Mouse (Mus musculus) midbrain, embryonic 10.5 days (tissue): ENCODE results near the gene Prss57. TPM values are rescaled to one million over a fixed set of nuclear protein-coding genes. Genes with fewer than 3 reads are reported as not detected.
A peak's percentile ranks its signal among the peaks of the same experiment; 100 is the strongest.

ENCODE experiments used
- DNase-seq: peaks from one replicate; pipeline ENCODE4 v3.0.0-alpha.2; 2017; ENCODE audit warnings: low spot score
- H3K27ac ChIP-seq: fragments of 300-500 bp; sonication (generic); replicated peaks from 2 replicates; pipeline ENCODE4 v1.5.1; 2016; ENCODE audit warnings: mild to moderate bottlenecking
- H3K27me3 ChIP-seq: fragments of 300-500 bp; sonication (generic); 2 replicates; pipeline ENCODE4 v1.6.1; 2016; ENCODE audit warnings: low read depth, mild to moderate bottlenecking; ENCODE audit not compliant: poor library complexity, severe bottlenecking
- H3K36me3 ChIP-seq: fragments of 300-500 bp; sonication (generic); 2 replicates; pipeline ENCODE4 v1.6.1; 2016; ENCODE audit warnings: mild to moderate bottlenecking, moderate library complexity
- H3K4me1 ChIP-seq: fragments of 300-500 bp; sonication (generic); 2 replicates; pipeline ENCODE4 v1.6.1; 2016
- H3K4me3 ChIP-seq: fragments of 300-500 bp; sonication (generic); 2 replicates; pipeline ENCODE4 v1.5.1; 2016; ENCODE audit warnings: mild to moderate bottlenecking, moderate library complexity
- H3K9me3 ChIP-seq: fragments of 300-500 bp; sonication (generic); replicated peaks from 2 replicates; pipeline ENCODE4 v1.6.1; 2016; ENCODE audit warnings: mild to moderate bottlenecking
- WGBS: fragments of 180-500 bp; shearing (Covaris S2); methylation state at CpG from one replicate; pipeline ENCODE4 v1.1.7; 2016; 5-methylcytosine and 5-hydroxymethylcytosine counted together
- polyA plus RNA-seq: library from polyadenylated mRNA; unstranded; fragments of >200 nt; fragmentation: Nextera tagmentation; extraction: Ambion mirVana; gene quantifications from 2 replicates; pipeline ENCODE4 v1.2.1, GENCODE M21; 2016

The Prss57 gene
- polyA plus RNA-seq, 1 experiment from 2014 or later: 0.05 TPM

- peaks cover 49% of the 10 kb centered on the region for H3K36me3 ChIP-seq
- 85% methylated on average over 8 of the region's 8 CpGs for WGBS
- no peak overlapping the region for H3K27ac ChIP-seq
- DNase-seq: no peak
- H3K27me3 ChIP-seq: no peaks in the 10 kb centered on the region
- H3K4me1 ChIP-seq: peaks cover 26% of the 10 kb centered on the region
- no peaks in the 10 kb centered on the region for H3K9me3 ChIP-seq
- H3K4me3 ChIP-seq: no peak overlapping the region
Observed at GRCm38 (mm10) chr10:79820277-79820676, 29.5 kb upstream of the Prss57 start.

- Histone ChIP-seq H3K27me3 (no peaks in the 10 kb centered on the region), H3K4me1 (peaks cover 26% of the 10 kb centered on the region), H3K27ac (no peak overlapping the region), H3K9me3 (no peaks in the 10 kb centered on the region), H3K4me3 (no peak overlapping the region), H3K36me3 (peaks cover 56% of the 10 kb centered on the region)
- WGBS: 94% methylated on average over 17 of the region's 17 CpGs
- no peak for DNase-seq
Observed at GRCm38 (mm10) chr10:79819606-79820005, 28.8 kb upstream of the Prss57 start.

DNA sequence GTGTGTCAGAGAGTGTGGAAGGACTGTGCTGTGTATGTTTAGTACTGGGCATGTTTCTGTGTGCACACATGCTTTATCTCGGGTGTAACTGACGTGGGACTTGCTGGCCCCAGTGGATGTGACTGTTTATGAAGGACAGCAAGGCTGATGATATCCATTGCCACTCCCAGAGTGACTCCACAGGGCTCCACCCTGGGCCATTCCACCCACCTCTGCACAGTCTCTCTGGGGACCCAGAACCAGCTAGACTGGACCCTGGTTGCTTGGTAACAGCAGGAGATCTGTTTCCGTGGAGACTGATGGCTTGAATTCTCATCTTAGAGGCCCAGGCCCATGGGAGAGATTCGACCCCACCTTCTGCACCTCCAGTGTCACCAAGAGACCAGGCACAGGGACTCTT lies 27.5 kb upstream of the Prss57 start:
- Histone ChIP-seq H3K9me3 (no peaks in the 10 kb centered on the region), H3K4me1 (peaks cover 26% of the 10 kb centered on the region), H3K27ac (0 out of 2 replicates have a peak overlapping the region, but pooled peaks have one; percentile 10), H3K27me3 (no peaks in the 10 kb centered on the region), H3K4me3 (no peak overlapping the region), H3K36me3 (peaks cover 60% of the 10 kb centered on the region)
- WGBS: 78% methylated on average over 4 of the region's 4 CpGs
- no peak for DNase-seq

DNA sequence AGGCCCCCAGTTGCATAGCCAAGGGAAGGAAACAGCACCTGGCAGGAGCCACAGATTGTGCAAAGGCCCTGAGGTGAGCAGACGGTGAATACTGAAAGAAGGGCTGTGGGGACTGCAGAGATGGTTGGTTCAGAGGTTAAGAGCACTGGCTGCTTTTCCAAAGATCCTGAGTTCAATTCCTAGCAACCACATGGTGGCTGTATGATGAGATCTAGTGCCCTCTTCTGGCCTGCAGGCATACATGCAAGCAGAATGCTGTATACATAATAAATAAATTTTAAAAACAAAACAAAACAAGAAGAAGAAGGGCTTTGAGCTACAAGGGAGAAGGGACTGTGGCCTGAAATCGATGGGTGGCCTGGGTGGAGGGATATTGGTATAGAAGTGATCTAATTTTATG lies 26.4 kb upstream of the Prss57 start:
- Histone ChIP-seq H3K36me3 (peaks cover 71% of the 10 kb centered on the region), H3K27ac (no peak overlapping the region), H3K27me3 (no peaks in the 10 kb centered on the region), H3K4me1 (peaks cover 18% of the 10 kb centered on the region), H3K9me3 (no peaks in the 10 kb centered on the region), H3K4me3 (no peak overlapping the region)
- WGBS: 82% methylated on average over 2 of the region's 2 CpGs
- no peak for DNase-seq

GRCm38 (mm10) chr10:79815671-79816494 lies 25.1 kb upstream of the Prss57 start:
- Histone ChIP-seq H3K36me3 (peaks cover 81% of the 10 kb centered on the region), H3K4me3 (no peak overlapping the region), H3K27ac (no peak overlapping the region), H3K27me3 (no peaks in the 10 kb centered on the region), H3K9me3 (no peaks in the 10 kb centered on the region), H3K4me1 (peaks cover 18% of the 10 kb centered on the region)
- DNase-seq: no peak
- WGBS: 89% methylated on average over 12 of the region's 12 CpGs

- peaks cover 79% of the 10 kb centered on the region for H3K36me3 ChIP-seq
Observed at GRCm38 (mm10) chr10:79814271-79814842, 23.6 kb upstream of the Prss57 start.

DNA sequence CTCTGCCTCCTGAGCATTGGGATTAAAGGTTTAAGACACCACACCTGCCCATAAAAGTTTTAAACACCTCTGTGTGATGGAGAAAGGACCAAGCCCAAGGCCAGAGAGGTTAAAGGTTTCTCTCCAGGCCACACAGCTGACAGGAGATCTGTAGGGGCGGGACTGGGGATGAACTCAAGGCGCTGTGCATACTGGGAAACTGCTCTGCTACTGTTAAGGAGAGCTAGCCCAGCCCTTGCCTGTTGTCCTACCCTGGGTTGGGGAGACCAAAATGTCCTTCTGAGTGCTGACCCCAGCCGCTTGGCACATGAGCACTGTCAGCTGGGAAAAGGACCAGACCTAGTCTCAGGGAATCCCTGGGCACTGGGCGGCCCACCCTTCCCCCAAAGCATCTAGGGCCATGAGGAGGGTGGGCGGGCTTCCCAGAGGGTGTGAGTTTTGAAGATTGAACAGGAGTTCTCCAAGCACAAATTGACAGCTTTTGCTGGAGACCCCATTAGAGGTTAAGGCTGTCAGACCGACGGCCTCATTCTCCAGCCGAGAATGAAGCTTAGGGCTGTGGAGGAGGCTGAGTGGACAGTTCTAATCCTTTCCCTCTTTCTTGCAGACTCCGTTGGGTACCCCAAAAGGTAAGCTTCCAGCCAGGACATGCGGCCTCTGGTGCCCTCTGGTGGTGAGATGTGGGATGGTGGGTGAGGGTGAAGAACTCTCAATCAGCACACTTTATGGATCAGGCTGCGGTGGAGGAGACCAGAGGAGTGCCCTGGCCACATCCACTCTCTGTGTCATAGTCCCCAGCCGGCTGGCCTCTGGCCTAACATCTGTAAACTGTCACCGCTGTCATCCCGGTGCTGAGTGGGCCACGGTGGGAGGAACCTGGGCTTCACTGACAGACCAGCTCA lies 21.2 kb upstream of the Prss57 start:
- 30% methylated on average over 15 of the region's 15 CpGs for WGBS
- 0 out of 2 replicates have a peak overlapping the region, but pooled peaks have one; percentile 20 for H3K27ac ChIP-seq

More at GRCm38 (mm10) chr10:79814271-79814842, 23.6 kb upstream of the Prss57 start:
- H3K4me1 ChIP-seq: peaks cover 14% of the 10 kb centered on the region
- WGBS: 83% methylated on average over 5 of the region's 5 CpGs
- H3K4me3 ChIP-seq: no peak overlapping the region
- DNase-seq: no peak
- no peaks in the 10 kb centered on the region for H3K9me3 ChIP-seq
- H3K27ac ChIP-seq: no peak overlapping the region
- no peaks in the 10 kb centered on the region for H3K27me3 ChIP-seq

GRCm38 (mm10) chr10:79808728-79809127 lies 18.0 kb upstream of the Prss57 start:
- Histone ChIP-seq H3K27ac (peak overlapping the region; percentile 53; the same call in 1 of the 2 replicates), H3K9me3 (no peaks in the 10 kb centered on the region), H3K36me3 (peaks cover 67% of the 10 kb centered on the region), H3K4me1 (peaks cover 48% of the 10 kb centered on the region), H3K27me3 (no peaks in the 10 kb centered on the region), H3K4me3 (no peak overlapping the region)
- DNase-seq: no peak
- WGBS: 93% methylated on average over 11 of the region's 11 CpGs

More for the DNA sequence above, 21.2 kb upstream of the Prss57 start:
- peak; percentile 86 for DNase-seq
- H3K27me3 ChIP-seq: no peaks in the 10 kb centered on the region
- H3K9me3 ChIP-seq: no peaks in the 10 kb centered on the region
- H3K4me3 ChIP-seq: no peak overlapping the region
- H3K36me3 ChIP-seq: peaks cover 87% of the 10 kb centered on the region
- H3K4me1 ChIP-seq: peaks cover 15% of the 10 kb centered on the region

GRCm38 (mm10) chr10:79807826-79808225 lies 17.1 kb upstream of the Prss57 start:
- peak overlapping the region; percentile 53; the same call in 1 of the 2 replicates for H3K27ac ChIP-seq
- H3K36me3 ChIP-seq: peaks cover 62% of the 10 kb centered on the region
- WGBS: 76% methylated on average over 11 of the region's 11 CpGs
- no peak for DNase-seq
- H3K9me3 ChIP-seq: no peaks in the 10 kb centered on the region
- H3K4me3 ChIP-seq: no peak overlapping the region
- peaks cover 57% of the 10 kb centered on the region for H3K4me1 ChIP-seq
- H3K27me3 ChIP-seq: no peaks in the 10 kb centered on the region

DNA sequence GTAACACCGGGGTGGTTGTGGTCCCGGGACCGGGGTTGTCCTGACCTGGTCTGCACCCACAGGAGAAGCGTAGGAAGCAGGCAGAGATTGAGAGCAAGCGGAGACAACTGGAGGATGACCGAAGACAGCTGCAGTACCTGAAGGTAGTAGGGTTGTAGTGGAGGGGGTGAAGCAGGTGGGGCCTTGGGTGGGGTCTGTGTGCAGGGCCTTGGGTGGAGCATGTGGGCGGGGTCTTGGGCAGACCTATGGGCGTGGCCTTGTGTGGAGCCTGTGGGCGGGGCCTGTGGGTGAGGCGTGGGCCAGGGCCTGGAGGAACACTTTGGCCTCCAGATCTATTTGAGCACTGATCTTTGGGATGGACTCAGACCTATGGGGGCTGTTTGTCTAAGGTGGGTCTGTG lies 16.2 kb upstream of the Prss57 start:
- no peaks in the 10 kb centered on the region for H3K27me3 ChIP-seq
- WGBS: 84% methylated on average over 10 of the region's 10 CpGs
- 0 out of 2 replicates have a peak overlapping the region, but pooled peaks have one; percentile 28 for H3K27ac ChIP-seq
- no peak overlapping the region for H3K4me3 ChIP-seq
- H3K9me3 ChIP-seq: no peaks in the 10 kb centered on the region
- DNase-seq: no peak
- peaks cover 54% of the 10 kb centered on the region for H3K36me3 ChIP-seq
- peaks cover 61% of the 10 kb centered on the region for H3K4me1 ChIP-seq

DNA sequence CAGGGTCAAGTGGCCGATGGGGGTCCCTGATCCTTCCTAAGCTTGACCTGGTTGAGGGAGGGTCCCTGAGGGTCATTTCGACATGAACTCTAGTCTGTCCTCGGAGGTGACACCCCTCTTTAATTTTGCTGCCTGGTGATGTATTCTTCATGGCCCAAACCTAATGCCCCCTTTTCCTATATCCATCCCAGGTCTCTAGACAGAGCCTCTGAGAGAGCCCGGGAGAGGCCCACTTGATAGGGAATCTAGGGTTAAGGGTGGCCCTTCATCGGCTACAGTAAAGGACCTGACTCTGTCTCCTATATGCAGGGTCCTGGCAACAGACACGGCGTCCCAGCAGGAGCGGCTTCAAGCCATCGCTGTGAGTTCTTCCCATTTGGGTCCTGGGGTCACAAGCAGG lies 15.6 kb upstream of the Prss57 start:
- H3K27ac ChIP-seq: peak overlapping the region; percentile 47; the same call in 1 of the 2 replicates
- peaks cover 63% of the 10 kb centered on the region for H3K4me1 ChIP-seq
- DNase-seq: no peak
- H3K9me3 ChIP-seq: no peaks in the 10 kb centered on the region
- WGBS: 89% methylated on average over 9 of the region's 9 CpGs
- peaks cover 48% of the 10 kb centered on the region for H3K36me3 ChIP-seq
- no peak overlapping the region for H3K4me3 ChIP-seq
- no peaks in the 10 kb centered on the region for H3K27me3 ChIP-seq

DNA sequence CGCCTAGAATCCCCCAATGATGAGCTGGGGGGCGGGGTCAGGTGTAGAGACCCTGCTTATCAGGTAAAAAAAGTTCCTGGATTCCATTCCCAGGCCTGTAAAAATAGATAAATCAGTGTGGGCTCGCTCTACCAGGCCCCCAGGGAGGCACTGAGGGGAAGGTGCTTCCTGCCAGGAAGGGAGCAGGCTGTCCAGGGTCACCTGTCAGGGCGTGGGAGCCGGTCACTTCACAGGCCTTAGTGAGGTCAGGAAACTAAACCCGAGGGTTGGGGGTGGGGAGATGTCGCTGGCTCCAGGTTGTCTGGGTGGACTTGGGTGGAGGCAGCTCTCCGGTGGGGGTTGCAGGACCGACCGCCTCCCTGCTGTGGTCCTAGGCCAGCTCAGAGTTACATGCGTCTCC lies 14.9 kb upstream of the Prss57 start:
- Histone ChIP-seq H3K27ac (peak overlapping the region; percentile 91), H3K9me3 (no peaks in the 10 kb centered on the region), H3K4me3 (no peak overlapping the region), H3K4me1 (peaks cover 70% of the 10 kb centered on the region), H3K27me3 (no peaks in the 10 kb centered on the region), H3K36me3 (peaks cover 45% of the 10 kb centered on the region)
- DNase-seq: no peak
- WGBS: 82% methylated on average over 11 of the region's 11 CpGs
